8 mouse cellular contexts compared by ENCODE assay signal in genomic region chr4:155841651-155842270, GRCm38 (mm10). TPM values are rescaled to one million over a fixed set of nuclear protein-coding genes. Genes with fewer than 3 reads are reported as not detected.
A peak's percentile ranks its signal among the peaks of the same experiment; 100 is the strongest.
DNase-seq lines count a peak whose midpoint lies in the region; ATAC-seq and TF ChIP-seq lines count a peak whose summit lies in the region.

No protein-coding gene starts in this region.

- H3K9ac ChIP-seq in neural tube, embryonic 15.5 days (replicated peaks), result no peak overlapping the region

- DNase-seq in embryo, embryonic 10 days (ENCODE audit: low spot score), result peak; percentile 21
- DNase-seq in embryo, embryonic 11 days, result no peak
- no peak for DNase-seq in spleen, adult 2 months (ENCODE audit: low read depth in 1 of 2, low spot score in 2 of 2)
- no peak for DNase-seq in spleen, adult 12 weeks (ENCODE audit: low spot score)
- no peak for DNase-seq in limb, embryonic 10.5 days (ENCODE audit: low spot score)
- DNase-seq in c-Kit-positive CD71-positive TER-119-positive erythroid progenitor cells, embryonic 14.5 days (ENCODE audit: low spot score), result no peak
- DNase-seq in adrenal gland, postnatal 25 days, result no peak

- H3K4me1 ChIP-seq in spleen, adult 2 months (ENCODE audit: control insufficient read depth, insufficient read depth, insufficient read length), result peaks cover 16% of the 10 kb centered on the region; the same call in 1 of the 2 replicates
- peaks cover 44% of the 10 kb centered on the region for H3K4me1 ChIP-seq in limb, embryonic 10.5 days
- H3K4me1 ChIP-seq in neural tube, embryonic 15.5 days, result peaks cover 26% of the 10 kb centered on the region

- H3K27ac ChIP-seq in spleen, adult 2 months (ENCODE audit: insufficient read depth, low read length), result no peak overlapping the region
- no peak overlapping the region; the same call in 1 of the 2 replicates for H3K27ac ChIP-seq in limb, embryonic 10.5 days
- no peak overlapping the region for H3K27ac ChIP-seq in neural tube, embryonic 15.5 days (replicated peaks)

- H3K36me3 ChIP-seq in spleen, adult 2 months (ENCODE audit: control insufficient read depth, insufficient read depth, low read length), result no peaks in the 10 kb centered on the region
- H3K36me3 ChIP-seq in limb, embryonic 10.5 days, result peaks cover 30% of the 10 kb centered on the region
- no peaks in the 10 kb centered on the region for H3K36me3 ChIP-seq in neural tube, embryonic 15.5 days

- H3K27me3 ChIP-seq in spleen, adult 2 months (ENCODE audit: control insufficient read depth, insufficient read depth, low read length), result no peaks in the 10 kb centered on the region
- peaks cover 17% of the 10 kb centered on the region for H3K27me3 ChIP-seq in limb, embryonic 10.5 days (ENCODE audit: low read depth, poor library complexity, severe bottlenecking)
- H3K27me3 ChIP-seq in neural tube, embryonic 15.5 days (replicated peaks), result peaks cover 13% of the 10 kb centered on the region

- 56% methylated on average over 38 of the region's 38 CpGs for WGBS in spleen, adult 2 months
- WGBS in limb, embryonic 10.5 days, result 34% methylated on average over 38 of the region's 38 CpGs
- WGBS in neural tube, embryonic 15.5 days, result 36% methylated on average over 38 of the region's 38 CpGs

- no peak for TF ChIP-seq CTCF in spleen, adult 2 months (IDR thresholded peaks at IDR 0.05; ENCODE audit: extremely low read depth, insufficient read depth, insufficient read length, insufficient replicate concordance)

- ATAC-seq in neural tube, embryonic 15.5 days (ENCODE audit: low FRiP score), result no peak

- no peak for TF ChIP-seq POLR2A in spleen, adult 2 months (IDR thresholded peaks at IDR 0.05; ENCODE audit: low read depth, low read length)

- no peaks in the 10 kb centered on the region for H3K9me3 ChIP-seq in limb, embryonic 10.5 days (replicated peaks)
- H3K9me3 ChIP-seq in neural tube, embryonic 15.5 days (replicated peaks), result no peaks in the 10 kb centered on the region

- peak overlapping the region; percentile 53; the same call in 1 of the 2 replicates for H3K4me3 ChIP-seq in spleen, adult 2 months (ENCODE audit: extremely low read depth, insufficient read depth, insufficient read length)
- peak overlapping the region; percentile 61 for H3K4me3 ChIP-seq in limb, embryonic 10.5 days
- H3K4me3 ChIP-seq in neural tube, embryonic 15.5 days (replicated peaks), result peak overlapping the region; percentile 36

- H3K4me2 ChIP-seq in neural tube, embryonic 15.5 days, result peak overlapping the region; percentile 63

RNA-seq across cellular contexts. Expression of gene Mxra8, which starts 2.3 kb away (rescaled TPM):
- 73.6 and 118 TPM in 2 replicates for polyA plus RNA-seq in spleen, adult 2 months (2012; rRNA removed)
- 39.2 and 48.9 TPM in 2 replicates for polyA plus RNA-seq in limb, embryonic 10.5 days (2016; fragmentation: Nextera tagmentation; extraction: Ambion mirVana)
- polyA plus RNA-seq in neural tube, embryonic 15.5 days (2015; fragmentation: Nextera tagmentation; extraction: Ambion mirVana), result 28.3 and 35.4 TPM in 2 replicates
- 38.1 and 50.3 TPM in 2 replicates for total RNA-seq in adrenal gland, postnatal 25 days (2021)

RNA-seq across cellular contexts. Expression of gene Dvl1, which starts 5.4 kb away (rescaled TPM):
- 98.5 and 132 TPM in 2 replicates for polyA plus RNA-seq in spleen, adult 2 months (2012; rRNA removed)
- polyA plus RNA-seq in limb, embryonic 10.5 days (2016; fragmentation: Nextera tagmentation; extraction: Ambion mirVana), result 3.8 and 4.7 TPM in 2 replicates
- polyA plus RNA-seq in neural tube, embryonic 15.5 days (2015; fragmentation: Nextera tagmentation; extraction: Ambion mirVana), result 11.5 and 28.6 TPM in 2 replicates
- 63.2 and 64.6 TPM in 2 replicates for total RNA-seq in adrenal gland, postnatal 25 days (2021)

RNA-seq across cellular contexts. Expression of gene Aurkaip1, which starts 10.7 kb away (rescaled TPM):
- 88.7 and 144 TPM in 2 replicates for polyA plus RNA-seq in spleen, adult 2 months (2012; rRNA removed)
- polyA plus RNA-seq in limb, embryonic 10.5 days (2016; fragmentation: Nextera tagmentation; extraction: Ambion mirVana), result 186 and 204 TPM in 2 replicates
- 147 and 152 TPM in 2 replicates for polyA plus RNA-seq in neural tube, embryonic 15.5 days (2015; fragmentation: Nextera tagmentation; extraction: Ambion mirVana)
- total RNA-seq in adrenal gland, postnatal 25 days (2021), result 135 and 160 TPM in 2 replicates

RNA-seq across cellular contexts. Expression of gene Tas1r3, which starts 21.4 kb away (rescaled TPM):
- 0.95 and 1.2 TPM in 2 replicates for polyA plus RNA-seq in spleen, adult 2 months (2012; rRNA removed)
- 0.24 and 0.31 TPM in 2 replicates for polyA plus RNA-seq in limb, embryonic 10.5 days (2016; fragmentation: Nextera tagmentation; extraction: Ambion mirVana)
- polyA plus RNA-seq in neural tube, embryonic 15.5 days (2015; fragmentation: Nextera tagmentation; extraction: Ambion mirVana), result 0.36 and 0.46 TPM in 2 replicates
- total RNA-seq in adrenal gland, postnatal 25 days (2021), result 0.52 and 0.55 TPM in 2 replicates

RNA-seq across cellular contexts. Expression of gene Cptp, which starts 27.5 kb away (rescaled TPM):
- 18.9 and 19.8 TPM in 2 replicates for polyA plus RNA-seq in spleen, adult 2 months (2012; rRNA removed)
- polyA plus RNA-seq in limb, embryonic 10.5 days (2016; fragmentation: Nextera tagmentation; extraction: Ambion mirVana), result 18.9 and 19.0 TPM in 2 replicates
- polyA plus RNA-seq in neural tube, embryonic 15.5 days (2015; fragmentation: Nextera tagmentation; extraction: Ambion mirVana), result 28.0 and 29.0 TPM in 2 replicates
- total RNA-seq in adrenal gland, postnatal 25 days (2021), result 13.8 and 23.0 TPM in 2 replicates
